Mouse (Mus musculus) olfactory bulb, adult 2 months (tissue): Measurements from ENCODE around the gene Abcb10. TPM values are rescaled to one million over a fixed set of nuclear protein-coding genes. Genes with fewer than 3 reads are reported as not detected.
"Not testable (repeated sequence)": the region's sequence is repeated elsewhere in the genome, so short reads cannot be mapped to it uniquely, and the experiment has no call there.

ENCODE experiments used
- H3K27ac ChIP-seq: fragments of 200-500 bp; 2 replicates; pipeline ENCODE4 v1.5.1; 2012; ENCODE audit warnings: low read depth, low read length; ENCODE audit not compliant: insufficient read depth
- H3K4me1 ChIP-seq: fragments of 200-500 bp; 2 replicates; pipeline ENCODE4 v1.6.1; 2012; ENCODE audit warnings: low read length; ENCODE audit not compliant: control insufficient read depth, insufficient read depth
- H3K4me3 ChIP-seq: fragments of 200-500 bp; 2 replicates; pipeline ENCODE4 v1.5.1; 2012; ENCODE audit warnings: mild to moderate bottlenecking, low read depth, low read length, moderate library complexity; ENCODE audit not compliant: insufficient read depth
- CTCF ChIP-seq: fragments of 200-500 bp; IDR thresholded peaks from 2 replicates; pipeline ENCODE4 v1.5.1; 2012; ENCODE audit warnings: low read depth, mild to moderate bottlenecking, low read length, moderate library complexity; ENCODE audit not compliant: insufficient read depth
- POLR2A ChIP-seq: fragments of 200-500 bp; IDR thresholded peaks from 2 replicates; pipeline ENCODE4 v1.6.1; 2012; ENCODE audit warnings: mild to moderate bottlenecking, low read depth, low read length, moderate library complexity; ENCODE audit not compliant: insufficient read depth
- WGBS: fragments of 180-500 bp; shearing (Covaris S2); methylation state at CpG from one replicate; pipeline ENCODE4 v1.1.7; 2018; 5-methylcytosine and 5-hydroxymethylcytosine counted together
- polyA plus RNA-seq: library from polyadenylated mRNA; stranded (reverse); fragments of >200 nt; gene quantifications from 2 replicates; pipeline ENCODE4 v1.2.4, GENCODE M21; 2012; ENCODE audit warnings: low replicate concordance; ENCODE audit not compliant: missing spikeins, insufficient read depth, insufficient read length

Gene Abcb10
- polyA plus RNA-seq, result not detected in 2 replicates

- H3K27ac ChIP-seq, result peak within 1 kb of the TSS; percentile 60
- under 1% methylated on average over 56 of the region's 56 CpGs for WGBS
- peak; percentile 62 for TF ChIP-seq POLR2A
- no peak for TF ChIP-seq CTCF
- H3K4me3 ChIP-seq, result peak within 1 kb of the TSS; percentile 74
- H3K4me1 ChIP-seq, result peaks cover 8% of the 10 kb centered on the region
These were observed at the start of gene Abcb10 for GRCm38 (mm10) chr8:123982826-123983400. Gene Abcb10, minus strand, starts transcription at chr8:123983122.

- H3K4me1 ChIP-seq, result peaks cover 5% of the 10 kb centered on the region
- TF ChIP-seq CTCF (no peak), POLR2A (no peak)
- no peak overlapping the region for H3K4me3 ChIP-seq
- WGBS, result 80% methylated on average over 6 of the region's 6 CpGs
- no peak overlapping the region for H3K27ac ChIP-seq
These were observed 44.9 kb upstream of the Abcb10 start for GRCm38 (mm10) chr8:124027831-124028230.

DNA sequence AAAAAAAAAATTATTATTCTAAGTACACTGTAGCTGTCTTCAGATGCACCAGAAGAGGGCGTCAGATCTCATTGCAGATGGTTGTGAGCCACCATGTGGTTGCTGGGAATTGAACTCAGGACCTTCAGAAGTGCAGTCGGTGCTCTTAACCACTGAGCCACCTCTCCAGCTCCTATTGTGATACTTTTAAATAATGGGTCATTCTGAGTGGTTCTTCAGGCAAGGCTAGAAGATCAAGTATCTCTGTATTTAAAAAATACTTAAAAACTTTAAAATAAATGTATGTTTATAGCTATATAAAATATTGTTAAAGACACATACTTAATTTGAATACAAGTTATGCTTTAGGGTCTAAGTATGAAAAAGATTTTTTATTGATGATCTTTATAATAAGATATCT lies 43.3 kb upstream of the Abcb10 start:
- not testable (repeated sequence) for H3K4me1 ChIP-seq, H3K27ac ChIP-seq, H3K4me3 ChIP-seq
- 82% methylated on average over 2 of the region's 2 CpGs for WGBS

DNA sequence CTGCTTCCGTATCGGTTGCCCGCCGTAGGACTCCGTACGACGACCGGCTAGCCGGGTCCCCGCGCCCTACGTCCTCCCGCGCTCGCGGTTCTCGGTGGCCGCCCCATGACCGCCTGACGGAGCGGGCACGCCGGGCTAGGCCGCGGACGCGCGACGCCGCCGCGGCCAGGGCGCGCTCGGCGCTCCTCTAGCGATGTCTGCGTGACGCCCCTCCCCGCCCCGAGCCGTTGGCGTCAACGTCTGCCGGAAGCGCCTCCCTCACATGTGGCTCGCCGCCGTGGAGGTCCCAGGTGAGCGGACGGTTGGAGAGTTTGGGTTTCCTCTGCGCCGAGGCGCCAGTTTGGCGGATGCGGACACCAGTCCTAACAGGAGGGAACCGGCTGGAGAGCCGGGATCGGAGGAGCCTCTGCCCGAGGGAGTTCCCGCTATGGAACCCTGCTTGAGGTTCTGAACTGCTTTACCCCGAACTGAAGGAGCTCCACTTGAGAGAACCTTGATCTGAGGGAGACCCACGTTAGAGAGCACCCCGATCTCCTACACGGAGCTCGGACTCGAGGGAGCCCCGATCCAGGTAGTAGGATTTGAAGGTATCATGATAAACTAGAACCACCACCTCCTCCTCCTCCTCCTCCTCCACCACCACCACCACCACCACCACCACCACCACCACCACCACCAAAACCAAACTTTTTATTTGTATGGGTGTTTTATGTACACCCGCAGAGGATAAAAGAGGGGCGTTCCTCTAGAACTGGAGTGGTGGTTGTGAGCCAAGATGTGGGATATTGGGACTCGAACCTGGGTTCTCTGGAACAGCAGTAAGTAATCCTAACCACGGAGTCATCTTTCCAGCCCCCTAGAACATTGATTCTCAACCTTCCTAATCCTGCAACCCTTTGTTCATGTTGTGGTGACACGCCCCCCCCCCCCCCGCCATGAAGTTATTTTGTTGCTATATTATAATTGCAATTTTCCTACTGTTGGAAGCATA lies 38.6 kb upstream of the Abcb10 start, which contains the start of the genes Taf5l and Urb2:
TSS of gene Taf5l (minus strand) at position 161 of the 991 bp plus-strand sequence.
TSS of gene Urb2 (plus strand) at position 272 of the 991 bp plus-strand sequence.
- H3K4me3 ChIP-seq, result peak within 1 kb of the TSS; percentile 89
- TF ChIP-seq CTCF (no peak), POLR2A (peak; percentile 75)
- under 1% methylated on average over 74 of the region's 74 CpGs for WGBS
- H3K27ac ChIP-seq, result peak within 1 kb of the TSS; percentile 91
- H3K4me1 ChIP-seq, result peaks cover 15% of the 10 kb centered on the region

DNA sequence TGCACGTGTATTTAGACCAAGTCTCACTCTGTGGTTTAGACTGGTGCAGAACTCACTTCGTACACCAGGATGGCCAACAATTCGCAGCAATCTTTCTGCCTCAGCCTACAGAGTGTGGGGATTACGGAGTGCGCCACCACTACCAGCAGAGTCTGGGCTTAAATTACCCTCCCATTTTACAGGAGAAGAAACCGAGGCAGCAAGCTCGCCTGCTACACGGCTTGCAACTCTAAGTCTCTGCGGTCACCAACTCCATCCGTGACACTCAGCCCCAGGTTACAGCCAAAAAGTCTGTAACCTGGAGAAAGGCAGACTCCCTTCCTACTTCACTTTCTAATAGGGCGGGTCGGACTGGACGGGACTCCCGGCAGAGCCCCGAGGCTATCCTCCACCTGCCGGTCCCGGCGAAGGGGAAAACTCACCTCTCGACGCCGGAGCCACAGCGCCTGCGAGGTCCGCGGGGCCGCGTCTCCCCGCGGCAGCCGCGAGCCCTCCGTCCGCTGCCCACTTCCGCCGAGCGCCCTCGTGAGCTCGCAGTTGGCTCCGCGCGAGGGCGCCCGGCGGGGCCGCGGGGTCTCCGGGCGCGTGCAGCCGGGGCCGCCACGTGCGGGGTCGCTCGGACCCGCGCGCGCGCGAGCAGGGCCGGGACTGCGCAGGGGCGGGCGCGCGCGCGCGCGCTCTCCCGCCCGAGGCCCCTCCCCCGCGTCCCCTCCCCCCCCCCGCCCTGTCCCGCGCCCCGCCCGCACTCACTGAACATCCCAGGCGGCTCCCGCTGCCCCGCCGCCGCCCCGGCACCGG lies 37.7 kb upstream of the Abcb10 start:
- TF ChIP-seq CTCF (no peak), POLR2A (no peak)
- WGBS, result under 1% methylated on average over 75 of the region's 87 CpGs
- Histone ChIP-seq H3K27ac (peak overlapping the region; percentile 91), H3K4me1 (peaks cover 15% of the 10 kb centered on the region), H3K4me3 (peak overlapping the region; percentile 89)

DNA sequence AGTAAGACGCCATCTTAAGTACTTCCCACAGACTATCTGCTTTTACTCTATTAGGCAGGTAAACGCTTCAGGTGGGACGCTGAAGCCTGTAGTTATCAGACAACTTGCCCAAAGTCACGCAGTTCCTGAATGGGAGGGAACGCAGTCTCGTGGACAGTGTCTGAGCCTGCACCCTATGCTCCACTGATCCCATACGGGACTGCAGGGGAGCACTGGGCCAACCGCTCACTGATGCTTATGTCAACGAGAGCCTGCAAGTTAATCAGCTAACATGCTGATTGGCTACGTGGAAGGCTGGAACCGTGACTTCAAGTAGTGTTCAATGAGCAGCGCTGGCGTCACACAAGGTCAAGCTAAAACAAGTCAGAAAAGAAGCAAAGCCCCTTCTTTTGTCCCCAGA lies 36.9 kb upstream of the Abcb10 start:
- Histone ChIP-seq H3K4me1 (peaks cover 17% of the 10 kb centered on the region), H3K27ac (no peak overlapping the region), H3K4me3 (peak overlapping the region; percentile 9; the same call in 1 of the 2 replicates)
- 44% methylated on average over 13 of the region's 13 CpGs for WGBS
- TF ChIP-seq CTCF (no peak), POLR2A (no peak)

- H3K4me3 ChIP-seq, result no peak overlapping the region
- WGBS, result 65% methylated on average over 3 of the region's 3 CpGs
- H3K27ac ChIP-seq, result no peak overlapping the region
- TF ChIP-seq POLR2A (no peak), CTCF (no peak)
- H3K4me1 ChIP-seq, result peaks cover 7% of the 10 kb centered on the region
These were observed 31.8 kb upstream of the Abcb10 start for GRCm38 (mm10) chr8:124014751-124015150.

DNA sequence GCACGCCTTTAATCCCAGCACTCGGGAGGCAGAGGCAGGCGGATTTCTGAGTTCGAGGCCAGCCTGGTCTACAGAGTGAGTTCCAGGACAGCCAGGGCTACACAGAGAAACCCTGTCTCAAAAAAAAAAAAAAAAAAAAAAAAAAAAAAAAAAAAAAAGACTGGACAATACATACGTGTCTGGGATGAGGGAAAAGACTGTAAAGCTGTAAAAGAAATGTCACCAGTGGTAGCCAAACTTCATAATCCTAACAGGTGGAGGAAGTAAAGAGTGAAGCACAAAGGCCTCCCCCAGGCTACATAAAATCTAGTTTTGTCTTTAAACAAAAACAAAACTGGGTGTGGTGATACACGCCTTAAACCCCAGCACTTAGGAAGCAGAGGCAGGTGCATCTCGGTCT lies 31.4 kb upstream of the Abcb10 start:
- H3K27ac ChIP-seq, H3K4me3 ChIP-seq, H3K4me1 ChIP-seq: not testable (repeated sequence)
- 91% methylated on average over 7 of the region's 7 CpGs for WGBS
